Mouse (Mus musculus) lung, adult 2 months (tissue): Measurements from ENCODE around the gene Gipc3.

ENCODE experiments used
- CTCF ChIP-seq: fragments of 200-500 bp; IDR thresholded peaks from 2 replicates; pipeline ENCODE4 v1.5.1; 2011; ENCODE audit warnings: mild to moderate bottlenecking, low read length, control low read depth; ENCODE audit not compliant: insufficient read depth
- POLR2A ChIP-seq: fragments of 200-500 bp; IDR thresholded peaks from 2 replicates; pipeline ENCODE4 v1.6.1; 2011; ENCODE audit warnings: low read depth, mild to moderate bottlenecking, control low read depth, low read length, borderline replicate concordance; ENCODE audit errors: extremely low read depth

- TF ChIP-seq POLR2A = no peak
- TF ChIP-seq CTCF = peak; percentile 94
Observed at GRCm38 (mm10) chr10:81287513-81288157, 55.4 kb downstream of the Gipc3 start.
